Mouse (Mus musculus): ENCODE data around the gene Cox6b2. TPM values are rescaled to one million over a fixed set of nuclear protein-coding genes. Genes with fewer than 3 reads are reported as not detected.

The Cox6b2 gene
- polyA plus RNA-seq, 1 experiment from 2014 or later = 46.0 TPM

DNA sequence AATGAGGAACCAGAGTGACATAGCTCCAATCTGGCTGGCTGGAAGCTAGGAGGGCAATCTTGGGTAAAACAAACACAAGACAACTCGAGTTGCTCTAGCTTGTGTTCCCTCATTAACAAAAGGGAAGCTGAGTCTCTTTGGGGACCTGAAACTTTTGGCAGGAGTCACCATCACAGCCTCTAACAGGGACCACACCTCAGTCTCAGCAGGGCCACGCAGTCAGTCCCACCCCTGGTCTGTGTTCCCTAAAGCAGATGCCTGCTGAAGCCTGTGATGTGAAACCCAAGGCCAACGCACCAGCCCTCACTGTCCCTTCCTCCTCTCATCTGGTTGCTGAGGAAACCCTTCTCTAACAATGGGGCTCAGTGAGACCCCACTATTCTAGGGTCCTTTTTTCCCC, 29.2 kb upstream of the Cox6b2 start:
- WGBS = 59% methylated on average over 3 of the region's 3 CpGs
- H3K27me3 ChIP-seq (replicated peaks; ENCODE audit: low read depth, poor library complexity, severe bottlenecking) = peaks cover 44% of the 10 kb centered on the region

DNA sequence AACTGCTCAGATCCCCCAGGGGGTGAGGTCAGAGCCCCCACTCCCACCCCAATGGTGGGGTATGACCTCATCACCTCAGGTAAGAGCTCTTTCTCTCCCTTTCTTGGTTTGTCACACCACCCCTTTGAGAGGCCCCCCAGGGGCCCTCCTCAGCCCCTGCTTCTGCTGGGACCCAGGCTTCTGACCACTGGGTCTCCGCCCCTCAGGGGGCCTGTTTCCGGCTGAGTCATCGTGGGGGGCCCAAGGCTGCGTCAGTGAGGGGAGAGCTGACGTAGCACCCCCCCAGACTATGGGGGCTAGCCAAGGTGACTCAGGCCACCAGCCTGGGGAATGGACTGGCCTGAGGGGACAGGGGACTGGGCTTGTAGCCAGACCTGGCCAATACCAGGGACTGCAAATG, 27.0 kb upstream of the Cox6b2 start:
- Histone ChIP-seq H3K9me3 (no peaks in the 10 kb centered on the region), H3K4me1 (peaks cover 37% of the 10 kb centered on the region), H3K4me3 (peak overlapping the region; percentile 13; the same call in 1 of the 2 replicates), H3K36me3 (replicated peaks) (no peaks in the 10 kb centered on the region), H3K27me3 (replicated peaks; ENCODE audit: low read depth, poor library complexity, severe bottlenecking) (peaks cover 63% of the 10 kb centered on the region), H3K27ac (replicated peaks) (no peak overlapping the region)
- 39% methylated on average over 5 of the region's 5 CpGs for WGBS
- no peak for DNase-seq (ENCODE audit: low spot score)

More for the DNA sequence above, 29.2 kb upstream of the Cox6b2 start:
- no peaks in the 10 kb centered on the region for H3K9me3 ChIP-seq
- no peak overlapping the region for H3K4me3 ChIP-seq
- no peaks in the 10 kb centered on the region for H3K36me3 ChIP-seq (replicated peaks)
- no peak overlapping the region for H3K27ac ChIP-seq (replicated peaks)
- DNase-seq (ENCODE audit: low spot score) = no peak
- peaks cover 31% of the 10 kb centered on the region for H3K4me1 ChIP-seq

DNA sequence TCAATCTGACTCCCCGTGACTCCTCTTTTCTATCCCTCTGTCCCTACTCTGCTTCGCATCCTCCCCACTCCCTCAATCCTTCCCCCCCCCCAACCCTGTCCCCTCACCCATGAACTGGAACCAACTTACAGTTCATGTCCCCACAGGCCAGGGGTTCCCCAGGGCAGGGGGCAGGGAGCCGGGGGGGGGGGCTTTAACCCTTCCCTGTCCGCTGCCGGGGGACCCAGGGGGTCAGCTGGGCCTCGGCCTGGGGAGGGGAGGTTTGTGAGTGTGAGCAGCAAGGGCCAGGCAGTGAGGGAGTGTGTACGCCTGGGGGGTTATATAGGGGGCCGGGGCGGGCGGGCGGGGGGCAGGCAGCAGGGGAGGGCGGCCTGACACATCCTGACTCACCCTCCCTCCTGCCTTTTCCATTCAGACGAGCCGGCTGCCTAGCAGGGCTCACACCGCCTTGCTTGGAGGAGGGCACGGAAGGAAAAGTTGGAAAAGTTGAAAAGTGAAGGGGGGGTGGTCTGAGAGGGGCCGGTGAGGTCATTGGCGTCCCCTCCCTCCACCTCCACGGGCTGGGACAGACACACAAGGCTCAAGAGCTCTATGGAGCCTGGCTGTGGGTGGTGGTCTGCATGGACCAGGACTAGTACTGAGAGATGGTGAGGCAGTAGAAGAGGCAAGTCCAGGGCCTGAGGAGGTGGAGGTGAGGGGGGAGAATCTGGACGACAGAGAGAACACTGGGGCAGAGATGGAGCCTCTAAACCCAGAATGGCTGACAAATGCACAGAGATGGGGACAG, 25.1 kb upstream of the Cox6b2 start:
- 3% methylated on average over 20 of the region's 20 CpGs for WGBS
- H3K36me3 ChIP-seq (replicated peaks) = no peaks in the 10 kb centered on the region
- no peak for DNase-seq (ENCODE audit: low spot score)
- H3K9me3 ChIP-seq = no peaks in the 10 kb centered on the region
- H3K27me3 ChIP-seq (replicated peaks; ENCODE audit: low read depth, poor library complexity, severe bottlenecking) = peaks cover 70% of the 10 kb centered on the region
- H3K27ac ChIP-seq (replicated peaks) = 0 out of 2 replicates have a peak overlapping the region, but pooled peaks have one; percentile 54
- H3K4me1 ChIP-seq = peaks cover 37% of the 10 kb centered on the region
- peak overlapping the region; percentile 49 for H3K4me3 ChIP-seq

GRCm38 (mm10) chr7:4776861-4777830, 24.3 kb upstream of the Cox6b2 start:
- DNase-seq (ENCODE audit: low spot score) = peak; percentile 92
- Histone ChIP-seq H3K36me3 (replicated peaks) (no peaks in the 10 kb centered on the region), H3K4me3 (peak overlapping the region; percentile 49), H3K27ac (replicated peaks) (peak overlapping the region; percentile 54), H3K4me1 (peaks cover 37% of the 10 kb centered on the region), H3K27me3 (replicated peaks; ENCODE audit: low read depth, poor library complexity, severe bottlenecking) (peaks cover 65% of the 10 kb centered on the region), H3K9me3 (no peaks in the 10 kb centered on the region)
- 1% methylated on average over 51 of the region's 56 CpGs for WGBS

- Histone ChIP-seq H3K9me3 (no peaks in the 10 kb centered on the region), H3K27me3 (replicated peaks; ENCODE audit: low read depth, poor library complexity, severe bottlenecking) (peaks cover 65% of the 10 kb centered on the region), H3K4me3 (no peak overlapping the region), H3K27ac (replicated peaks) (no peak overlapping the region), H3K4me1 (peaks cover 29% of the 10 kb centered on the region), H3K36me3 (replicated peaks) (no peaks in the 10 kb centered on the region)
- WGBS = 56% methylated on average over 10 of the region's 10 CpGs
- DNase-seq (ENCODE audit: low spot score) = no peak
Observed at GRCm38 (mm10) chr7:4776131-4776530, 23.2 kb upstream of the Cox6b2 start.

DNA sequence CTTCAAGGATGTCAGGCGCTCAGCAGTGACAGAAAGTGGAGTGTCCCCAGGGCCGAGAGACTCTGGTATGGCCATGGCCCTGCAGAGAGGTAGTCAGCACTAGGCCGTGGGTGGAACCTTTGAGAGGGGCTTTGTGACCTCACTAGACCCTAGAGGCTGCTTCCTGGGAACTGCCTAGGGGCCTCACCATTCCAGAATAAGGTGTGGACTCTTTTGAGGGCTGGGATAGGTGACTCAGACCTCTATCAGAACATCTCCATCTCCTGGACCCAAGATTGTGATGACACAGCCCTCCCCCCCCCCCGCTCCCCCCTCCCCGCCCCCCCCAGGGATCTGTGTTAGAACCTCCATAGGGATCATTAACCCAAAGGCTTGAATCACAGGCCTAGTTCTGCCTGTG, 18.3 kb upstream of the Cox6b2 start, which contains the start of gene Fam71e2:
Gene Fam71e2 (minus strand): TSS at position 101 of the 400 bp plus-strand sequence.
- Histone ChIP-seq H3K9me3 (no peaks in the 10 kb centered on the region), H3K36me3 (replicated peaks) (no peaks in the 10 kb centered on the region), H3K4me1 (no peaks in the 10 kb centered on the region), H3K27ac (replicated peaks) (no peak within 1 kb of the TSS), H3K4me3 (no peak within 1 kb of the TSS), H3K27me3 (replicated peaks; ENCODE audit: low read depth, poor library complexity, severe bottlenecking) (peaks cover 20% of the 10 kb centered on the region)
- WGBS = 72% methylated on average over 5 of the region's 5 CpGs
- no peak for DNase-seq (ENCODE audit: low spot score)

GRCm38 (mm10) chr7:4764946-4765710, 12.2 kb upstream of the Cox6b2 start:
- Histone ChIP-seq H3K4me3 (no peak overlapping the region), H3K36me3 (replicated peaks) (no peaks in the 10 kb centered on the region), H3K27me3 (replicated peaks; ENCODE audit: low read depth, poor library complexity, severe bottlenecking) (no peaks in the 10 kb centered on the region), H3K9me3 (no peaks in the 10 kb centered on the region), H3K27ac (replicated peaks) (no peak overlapping the region), H3K4me1 (peaks cover 14% of the 10 kb centered on the region)
- DNase-seq (ENCODE audit: low spot score) = no peak
- WGBS = 6% methylated on average over 4 of the region's 4 CpGs

DNA sequence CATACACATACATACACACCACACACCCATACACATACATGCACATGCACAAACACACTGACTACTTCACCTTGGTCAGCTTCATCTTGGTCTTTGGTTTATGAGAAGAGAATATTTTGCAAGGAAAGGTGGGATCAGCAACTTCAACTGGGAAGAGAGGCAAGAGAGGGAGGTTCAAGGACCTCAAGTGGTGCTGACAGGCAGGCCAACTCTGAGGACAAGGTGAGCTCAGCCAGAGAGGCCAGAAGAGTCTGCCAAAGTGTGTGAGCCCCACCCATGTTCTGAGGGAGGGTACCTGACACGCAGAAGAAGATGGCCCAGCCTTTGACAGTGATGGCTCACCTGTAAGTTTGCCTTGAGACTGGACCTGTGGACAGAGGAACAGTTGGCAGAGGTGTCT, 6.8 kb upstream of the Cox6b2 start:
- H3K27me3 ChIP-seq (replicated peaks; ENCODE audit: low read depth, poor library complexity, severe bottlenecking) = no peaks in the 10 kb centered on the region; the same call in 1 of the 2 replicates
- WGBS = 57% methylated on average over 1 of the region's 1 CpGs
- no peak for DNase-seq (ENCODE audit: low spot score)

GRCm38 (mm10) chr7:4751971-4752820, 698 bp downstream of the Cox6b2 start:
- H3K27ac ChIP-seq (replicated peaks) = peak overlapping the region; percentile 85

More for the DNA sequence above, 6.8 kb upstream of the Cox6b2 start:
- H3K9me3 ChIP-seq = peaks cover 3% of the 10 kb centered on the region; the same call in 1 of the 2 replicates
- H3K27ac ChIP-seq (replicated peaks) = no peak overlapping the region
- H3K4me1 ChIP-seq = peaks cover under 1% of the 10 kb centered on the region
- H3K4me3 ChIP-seq = no peak overlapping the region
- H3K36me3 ChIP-seq (replicated peaks) = no peaks in the 10 kb centered on the region

DNA sequence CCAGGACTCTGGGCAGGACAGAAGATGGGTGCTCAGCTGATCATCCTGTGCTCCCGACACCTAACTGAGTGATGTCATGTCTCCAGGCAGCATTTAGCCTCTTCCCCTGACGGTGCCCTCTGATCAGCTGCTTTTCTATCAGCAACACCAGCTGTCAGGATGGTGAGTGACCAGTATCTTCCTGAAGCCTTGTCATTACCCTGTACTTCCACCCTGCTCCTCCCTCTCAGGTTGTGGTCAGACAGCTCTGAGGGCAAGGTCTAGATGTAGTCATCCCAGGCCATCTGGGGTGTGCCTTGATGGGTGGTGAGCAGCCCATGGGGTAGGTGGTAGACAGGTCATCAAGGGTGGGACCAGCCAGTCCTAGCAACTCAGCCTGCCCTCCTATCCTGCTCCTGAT, 3.7 kb downstream of the Cox6b2 start:
- 93% methylated on average over 2 of the region's 2 CpGs for WGBS
- Histone ChIP-seq H3K27me3 (replicated peaks; ENCODE audit: low read depth, poor library complexity, severe bottlenecking) (peaks cover 7% of the 10 kb centered on the region), H3K4me3 (no peak overlapping the region), H3K27ac (replicated peaks) (no peak overlapping the region), H3K4me1 (peaks cover 29% of the 10 kb centered on the region), H3K9me3 (no peaks in the 10 kb centered on the region), H3K36me3 (replicated peaks) (peaks cover 36% of the 10 kb centered on the region)
- no peak for DNase-seq (ENCODE audit: low spot score)

More at GRCm38 (mm10) chr7:4751971-4752820, 698 bp downstream of the Cox6b2 start:
- peak; percentile 87 for DNase-seq (ENCODE audit: low spot score)
- Histone ChIP-seq H3K9me3 (peaks cover 3% of the 10 kb centered on the region; the same call in 1 of the 2 replicates), H3K4me3 (peak overlapping the region; percentile 59), H3K27me3 (replicated peaks; ENCODE audit: low read depth, poor library complexity, severe bottlenecking) (peaks cover 12% of the 10 kb centered on the region), H3K4me1 (peaks cover 21% of the 10 kb centered on the region), H3K36me3 (replicated peaks) (peaks cover 6% of the 10 kb centered on the region; the same call in 1 of the 2 replicates)
- 1% methylated on average over 30 of the region's 30 CpGs for WGBS

- no peaks in the 10 kb centered on the region for H3K9me3 ChIP-seq
- H3K36me3 ChIP-seq (replicated peaks) = peaks cover 44% of the 10 kb centered on the region
- H3K27me3 ChIP-seq (replicated peaks; ENCODE audit: low read depth, poor library complexity, severe bottlenecking) = no peaks in the 10 kb centered on the region
- H3K4me1 ChIP-seq = peaks cover 29% of the 10 kb centered on the region
- no peak for DNase-seq (ENCODE audit: low spot score)
- H3K4me3 ChIP-seq = no peak overlapping the region
- no peak overlapping the region; the same call in 1 of the 2 replicates for H3K27ac ChIP-seq (replicated peaks)
- 82% methylated on average over 4 of the region's 4 CpGs for WGBS
Observed at GRCm38 (mm10) chr7:4748321-4748720, 4.6 kb downstream of the Cox6b2 start.

Data from embryonic facial prominence, embryonic 10.5 days (tissue).